Comparison of ENCODE assay signal across 9 mouse cellular contexts in the genomic region with DNA sequence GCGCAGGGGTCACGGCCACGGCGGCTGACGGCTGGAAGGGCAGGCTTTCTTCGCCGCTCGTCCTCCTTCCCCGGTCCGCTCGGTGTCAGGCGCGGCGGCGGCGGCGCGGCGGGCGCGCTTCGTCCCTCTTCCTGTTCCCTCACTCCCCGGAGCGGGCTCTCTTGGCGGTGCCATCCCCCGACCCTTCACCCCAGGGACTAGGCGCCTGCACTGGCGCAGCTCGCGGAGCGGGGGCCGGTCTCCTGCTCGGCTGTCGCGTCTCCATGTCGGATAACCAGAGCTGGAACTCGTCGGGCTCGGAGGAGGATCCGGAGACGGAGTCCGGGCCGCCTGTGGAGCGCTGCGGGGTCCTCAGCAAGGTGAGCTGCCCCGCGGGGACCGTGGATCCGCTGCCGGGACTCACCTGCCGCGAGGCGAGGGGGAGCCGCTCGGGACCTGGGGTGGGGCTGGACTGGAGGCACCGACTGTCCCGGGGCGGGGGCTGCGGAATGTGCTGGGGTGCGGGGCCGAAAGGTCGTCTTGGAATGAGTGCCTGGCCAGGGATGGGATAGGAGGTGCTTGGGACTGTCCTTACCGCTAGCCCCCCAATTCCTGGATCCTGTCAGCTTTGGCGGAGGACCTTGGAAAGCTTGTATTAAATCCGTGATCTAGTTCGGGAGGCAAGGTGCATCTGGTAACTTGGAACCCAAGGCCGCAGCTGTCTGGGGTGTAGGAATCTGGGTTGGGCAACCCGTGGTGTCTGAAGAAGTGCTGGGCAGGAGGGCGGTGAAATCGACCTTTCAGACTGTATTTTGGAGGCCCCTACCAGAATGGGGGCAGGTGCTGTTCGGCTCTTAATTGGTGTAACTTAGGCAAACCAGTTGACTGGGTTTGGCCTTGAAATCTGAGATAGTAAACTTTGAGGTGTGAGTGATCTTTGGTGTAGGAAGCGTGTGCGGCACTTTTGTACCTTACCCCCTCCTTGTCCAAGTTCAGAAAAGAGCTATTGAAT. TPM values are rescaled to one million over a fixed set of nuclear protein-coding genes. Genes with fewer than 3 reads are reported as not detected.
DNase-seq lines count a peak whose midpoint lies in the region; ATAC-seq and TF ChIP-seq lines count a peak whose summit lies in the region.
"Had no signal": no experiment of that assay in that cellular context is flagged by ENCODE, and none has a peak within 500 bp of the region (broad histone marks: within the 10 kb centered on the region; RNA-seq: fewer than 3 reads in every experiment).

No protein-coding gene starts in this region.

- ATAC-seq in embryonic facial prominence, embryonic 13.5 days (ENCODE audit: insufficient number of reproducible peaks, insufficient read depth, low FRiP score, low TSS enrichment, low read depth) = peak; percentile 67
- ATAC-seq in heart, embryonic 15.5 days (replicated peaks; ENCODE audit: insufficient number of reproducible peaks, insufficient read depth, low FRiP score, low read depth) = peak; percentile 61
- ATAC-seq in megakaryocyte-erythroid progenitor cell, adult 5-6 weeks (replicated peaks; ENCODE audit: low FRiP score, low TSS enrichment, poor library complexity, severe bottlenecking) = peak; percentile 8; the same call in 1 of the 2 replicates

- DNase-seq in heart, adult 11 months = peak; percentile 97
- DNase-seq in heart, postnatal 36 days = no peak
- DNase-seq in ES-CJ7 (ENCODE audit: low read depth, low spot score) = peak; percentile 51
- DNase-seq in layer of hippocampus, adult 9-11 months = peak; percentile 36

- peak overlapping the region; percentile 97 for H3K4me3 ChIP-seq in embryonic facial prominence, embryonic 13.5 days
- peak overlapping the region; percentile 83 for H3K4me3 ChIP-seq in heart, embryonic 15.5 days
- peak overlapping the region; percentile 98 for H3K4me3 ChIP-seq in testis, adult 2 months (ENCODE audit: control insufficient read depth, low read depth, low read length)

- intact Hi-C loops in heart, postnatal 36 days (cut with DNase I) = loop anchor here (2.0 to 5.0 kb wide), 3 partner anchors 50 to 156 kb away; a partner anchor contains a TSS

- H3K9ac ChIP-seq in embryonic facial prominence, embryonic 13.5 days = peak overlapping the region; percentile 97
- peak overlapping the region; percentile 98 for H3K9ac ChIP-seq in heart, embryonic 15.5 days

- H3K9me3 ChIP-seq in embryonic facial prominence, embryonic 13.5 days = no peaks in the 10 kb centered on the region
- H3K9me3 ChIP-seq in heart, embryonic 15.5 days (replicated peaks) = no peaks in the 10 kb centered on the region

- H3K36me3 ChIP-seq in embryonic facial prominence, embryonic 13.5 days = no peaks in the 10 kb centered on the region
- H3K36me3 ChIP-seq in heart, embryonic 15.5 days = no peaks in the 10 kb centered on the region
- no peaks in the 10 kb centered on the region for H3K36me3 ChIP-seq in testis, adult 2 months (ENCODE audit: control insufficient read depth, insufficient read depth, low read length)

- no peaks in the 10 kb centered on the region for H3K27me3 ChIP-seq in embryonic facial prominence, embryonic 13.5 days
- no peaks in the 10 kb centered on the region for H3K27me3 ChIP-seq in heart, embryonic 15.5 days
- H3K27me3 ChIP-seq in testis, adult 2 months (ENCODE audit: control insufficient read depth, insufficient read depth, low read length) = no peaks in the 10 kb centered on the region

- WGBS in embryonic facial prominence, embryonic 13.5 days = under 1% methylated on average over 58 of the region's 73 CpGs
- under 1% methylated on average over 72 of the region's 73 CpGs for WGBS in heart, embryonic 15.5 days

- peaks cover 4% of the 10 kb centered on the region; the same call in 1 of the 2 replicates for H3K4me1 ChIP-seq in embryonic facial prominence, embryonic 13.5 days
- peaks cover 9% of the 10 kb centered on the region; the same call in 1 of the 2 replicates for H3K4me1 ChIP-seq in heart, embryonic 15.5 days (replicated peaks)
- H3K4me1 ChIP-seq in testis, adult 2 months (ENCODE audit: control insufficient read depth, insufficient read depth, low read length) = peaks cover 4% of the 10 kb centered on the region

- TF ChIP-seq CTCF in testis, adult 2 months (IDR thresholded peaks at IDR 0.05; ENCODE audit: control insufficient read depth, insufficient read depth, insufficient replicate concordance, low read depth, low read length) = no peak

- H3K4me2 ChIP-seq in embryonic facial prominence, embryonic 13.5 days = peak overlapping the region; percentile 84
- H3K4me2 ChIP-seq in heart, embryonic 15.5 days = peak overlapping the region; percentile 77

- H3K27ac ChIP-seq in embryonic facial prominence, embryonic 13.5 days = peak overlapping the region; percentile 85
- peak overlapping the region; percentile 96 for H3K27ac ChIP-seq in heart, embryonic 15.5 days
- H3K27ac ChIP-seq in testis, adult 2 months (ENCODE audit: control insufficient read depth, insufficient read depth, low read depth, low read length) = peak overlapping the region; percentile 94

- no peak for TF ChIP-seq POLR2A in testis, adult 2 months (IDR thresholded peaks at IDR 0.05; ENCODE audit: control insufficient read depth, low read depth, low read length)

RNA-seq across cellular contexts. Expression of a gene that starts 0.8 kb away (rescaled TPM):
- total RNA-seq in heart, postnatal 36 days (2021) = 10 to 100 TPM; 38.9 to 39.8 TPM
- 12.5 and 14.0 TPM in 2 replicates for polyA plus RNA-seq in embryonic facial prominence, embryonic 13.5 days (2015; fragmentation: Nextera tagmentation; extraction: Ambion mirVana)
- 8.3 and 8.4 TPM in 2 replicates for polyA plus RNA-seq in heart, embryonic 15.5 days (2015; fragmentation: Nextera tagmentation; extraction: Ambion mirVana)
- 24.5 and 28.2 TPM in 2 replicates for total RNA-seq in megakaryocyte-erythroid progenitor cell, adult 5-6 weeks (2014; fragmentation: Nextera tagmentation)
- 42.6 and 56.8 TPM in 2 replicates for total RNA-seq in megakaryocyte-erythroid progenitor cell, adult 5-6 weeks (2017)
- 53.9 and 59.6 TPM in 2 replicates for polyA plus RNA-seq in testis, adult 2 months (2012; rRNA removed)

RNA-seq across cellular contexts. Expression of a gene that starts 0.8 kb away (rescaled TPM):
- total RNA-seq in heart, postnatal 36 days (2021) = 1 to 10 TPM; 4.5 to 5.6 TPM
- polyA plus RNA-seq in embryonic facial prominence, embryonic 13.5 days (2015; fragmentation: Nextera tagmentation; extraction: Ambion mirVana) = 12.0 and 14.5 TPM in 2 replicates
- 6.4 and 7.2 TPM in 2 replicates for polyA plus RNA-seq in heart, embryonic 15.5 days (2015; fragmentation: Nextera tagmentation; extraction: Ambion mirVana)
- 9.6 and 13.2 TPM in 2 replicates for total RNA-seq in megakaryocyte-erythroid progenitor cell, adult 5-6 weeks (2014; fragmentation: Nextera tagmentation)
- 14.9 and 22.9 TPM in 2 replicates for total RNA-seq in megakaryocyte-erythroid progenitor cell, adult 5-6 weeks (2017)
- polyA plus RNA-seq in testis, adult 2 months (2012; rRNA removed) = 14.1 and 17.0 TPM in 2 replicates

RNA-seq across cellular contexts. Expression of a gene that starts 52.7 kb away (rescaled TPM):
- not detected for total RNA-seq in heart, postnatal 36 days (2021)
- not detected in 2 replicates for polyA plus RNA-seq in embryonic facial prominence, embryonic 13.5 days (2015; fragmentation: Nextera tagmentation; extraction: Ambion mirVana)
- not detected in 2 replicates for polyA plus RNA-seq in heart, embryonic 15.5 days (2015; fragmentation: Nextera tagmentation; extraction: Ambion mirVana)
- total RNA-seq in megakaryocyte-erythroid progenitor cell, adult 5-6 weeks (2014; fragmentation: Nextera tagmentation) = not detected in 2 replicates
- not detected in 2 replicates for total RNA-seq in megakaryocyte-erythroid progenitor cell, adult 5-6 weeks (2017)
- polyA plus RNA-seq in testis, adult 2 months (2012; rRNA removed) = not detected in 2 replicates
- total RNA-seq: adrenal gland, postnatal 4 days had no signal

Comparison
In these comparisons a context has a peak if more than half of its experiments do, and no peak if none do; other contexts are left out.
1. DNase-seq: peak in heart, adult 11 months (single experiment), ES-CJ7 (single experiment) and layer of hippocampus, adult 9-11 months (single experiment); none in heart, postnatal 36 days (0 of 2).
2. ATAC-seq: peak in every context shown above with its lines; median percentile 67 in embryonic facial prominence, embryonic 13.5 days; 61 in heart, embryonic 15.5 days; 8 in megakaryocyte-erythroid progenitor cell, adult 5-6 weeks.
3. Peak in every context shown above with its lines, with median percentiles within 50 percentile points of each other: H3K27ac ChIP-seq and H3K4me3 ChIP-seq.